Mouse (Mus musculus) liver, adult 2 months (tissue): ENCODE measurements around the gene Ccpg1. TPM values are rescaled to one million over a fixed set of nuclear protein-coding genes. Genes with fewer than 3 reads are reported as not detected.
A peak's percentile ranks its signal among the peaks of the same experiment; 100 is the strongest.

Experiments
- DNase-seq: peaks from one replicate; pipeline ENCODE4 v3.0.0-alpha.2; 2011; ENCODE audit warnings: low read depth, low spot score; ENCODE audit errors: extremely low read depth
- H3K27ac ChIP-seq: fragments of 200-500 bp; replicated peaks from 2 replicates; pipeline ENCODE4 v1.5.1; 2012; ENCODE audit warnings: low read depth, mild to moderate bottlenecking, control low read depth, inconsistent platforms, low read length; ENCODE audit not compliant: insufficient read depth
- H3K27me3 ChIP-seq: fragments of 200-500 bp; 2 replicates; pipeline ENCODE4 v1.6.1; 2012; ENCODE audit warnings: mild to moderate bottlenecking, moderate library complexity, low read length, inconsistent platforms; ENCODE audit not compliant: control insufficient read depth, insufficient read depth
- H3K36me3 ChIP-seq: fragments of 200-500 bp; 2 replicates; pipeline ENCODE4 v1.6.1; 2012; ENCODE audit warnings: low read length, inconsistent platforms; ENCODE audit not compliant: control insufficient read depth, insufficient read depth
- H3K4me1 ChIP-seq: fragments of 200-500 bp; 2 replicates; pipeline ENCODE4 v1.6.1; 2011; ENCODE audit warnings: low read length; ENCODE audit not compliant: control insufficient read depth, insufficient read depth
- H3K4me3 ChIP-seq: fragments of 200-500 bp; 2 replicates; pipeline ENCODE4 v1.5.1; 2011; ENCODE audit warnings: low read depth, mild to moderate bottlenecking, control low read depth, low read length, moderate library complexity; ENCODE audit not compliant: insufficient read depth
- H3K79me2 ChIP-seq: fragments of 200-500 bp; 2 replicates; pipeline ENCODE4 v1.6.1; 2012; ENCODE audit warnings: inconsistent platforms, mild to moderate bottlenecking, low read length, moderate library complexity; ENCODE audit not compliant: control insufficient read depth, insufficient read depth
- H3K9ac ChIP-seq: fragments of 200-500 bp; 2 replicates; pipeline ENCODE4 v1.6.1; 2012; ENCODE audit warnings: low read depth, mild to moderate bottlenecking, control low read depth, inconsistent platforms, low read length
- CTCF ChIP-seq: fragments of 200-500 bp; IDR thresholded peaks from 2 replicates; pipeline ENCODE4 v1.5.1; 2011; ENCODE audit warnings: low read depth, low read length, control low read depth
- POLR2A ChIP-seq: fragments of 200-500 bp; IDR thresholded peaks from 2 replicates; pipeline ENCODE4 v1.6.1; 2011; ENCODE audit warnings: low read length, control low read depth; ENCODE audit not compliant: insufficient read depth; ENCODE audit errors: extremely low read depth
- WGBS: fragments of 180-500 bp; shearing (Covaris S2); methylation state at CpG from one replicate; pipeline ENCODE4 v1.1.7; 2018; 5-methylcytosine and 5-hydroxymethylcytosine counted together
- polyA plus RNA-seq: library from polyadenylated mRNA; depleted of rRNA; stranded (reverse); fragments of >200 nt; gene quantifications from 2 replicates; pipeline ENCODE4 v1.2.3, GENCODE M21; 2012; rRNA removed
- total RNA-seq: library from RNA; depleted of rRNA; stranded (reverse); fragments of >200 nt; gene quantifications from 2 replicates; pipeline ENCODE4 v1.2.3, GENCODE M21; 2014; rRNA removed

Gene Ccpg1
- total and polyA plus RNA-seq, 2 experiments = 6.7 to 46.1 TPM

DNA sequence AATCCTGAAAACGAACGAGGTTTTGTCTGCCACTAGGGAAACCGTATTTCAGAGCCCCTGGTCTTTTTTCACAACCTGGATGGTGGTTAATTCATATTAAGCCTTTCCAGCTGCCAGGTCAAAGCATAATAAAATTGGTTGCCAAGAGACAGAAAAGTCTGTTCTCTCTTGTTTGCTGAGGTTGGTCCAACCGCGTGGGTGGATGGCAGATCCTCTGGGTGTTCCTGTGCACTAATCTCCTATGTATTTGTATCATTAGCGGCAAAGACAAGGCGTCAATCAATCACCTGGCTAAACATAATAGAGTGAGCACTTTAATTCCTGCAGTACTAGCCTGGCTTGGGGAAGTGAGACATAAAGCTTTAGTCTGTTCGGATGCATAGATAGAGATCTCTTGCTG lies 65.4 kb downstream of the Ccpg1 start:
- no peaks in the 10 kb centered on the region for H3K27me3 ChIP-seq
- no peak overlapping the region for H3K4me3 ChIP-seq
- DNase-seq = no peak
- no peak overlapping the region for H3K27ac ChIP-seq
- H3K79me2 ChIP-seq = peaks cover 2% of the 10 kb centered on the region; the same call in 1 of the 2 replicates
- TF ChIP-seq POLR2A (no peak), CTCF (no peak)
- peaks cover 2% of the 10 kb centered on the region; the same call in 1 of the 2 replicates for H3K4me1 ChIP-seq
- 43% methylated on average over 8 of the region's 8 CpGs for WGBS
- no peaks in the 10 kb centered on the region for H3K36me3 ChIP-seq
- no peak overlapping the region for H3K9ac ChIP-seq

DNA sequence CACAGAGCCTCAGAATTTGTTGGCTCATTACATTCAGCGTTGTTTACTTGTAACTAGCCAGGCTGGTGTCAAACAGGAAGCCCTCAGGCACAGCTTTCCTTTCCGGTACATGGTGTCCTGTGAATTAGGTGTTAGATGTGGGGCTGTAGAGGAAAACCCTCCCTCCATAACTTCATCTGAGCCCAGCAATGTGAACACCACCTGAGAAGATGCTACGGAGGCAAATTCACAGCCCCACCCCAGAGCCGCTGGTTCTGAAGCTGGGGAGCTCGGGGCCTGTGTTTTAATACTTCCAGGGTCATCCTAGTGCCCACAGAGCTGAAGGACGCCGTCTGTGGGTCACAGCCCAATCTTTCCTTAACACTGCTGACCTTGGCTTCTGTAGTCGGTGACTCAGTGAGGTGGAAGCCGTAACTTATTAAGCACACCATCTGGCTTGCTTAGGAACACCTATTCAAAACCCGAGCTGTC lies 70.2 kb downstream of the Ccpg1 start:
- Histone ChIP-seq H3K79me2 (peaks cover 2% of the 10 kb centered on the region; the same call in 1 of the 2 replicates), H3K27ac (peak overlapping the region; percentile 71), H3K36me3 (no peaks in the 10 kb centered on the region), H3K27me3 (no peaks in the 10 kb centered on the region), H3K9ac (no peak overlapping the region), H3K4me1 (peaks cover 2% of the 10 kb centered on the region; the same call in 1 of the 2 replicates), H3K4me3 (no peak overlapping the region)
- no peak for TF ChIP-seq POLR2A
- no peak for TF ChIP-seq CTCF
- DNase-seq = no peak
- 61% methylated on average over 10 of the region's 10 CpGs for WGBS

DNA sequence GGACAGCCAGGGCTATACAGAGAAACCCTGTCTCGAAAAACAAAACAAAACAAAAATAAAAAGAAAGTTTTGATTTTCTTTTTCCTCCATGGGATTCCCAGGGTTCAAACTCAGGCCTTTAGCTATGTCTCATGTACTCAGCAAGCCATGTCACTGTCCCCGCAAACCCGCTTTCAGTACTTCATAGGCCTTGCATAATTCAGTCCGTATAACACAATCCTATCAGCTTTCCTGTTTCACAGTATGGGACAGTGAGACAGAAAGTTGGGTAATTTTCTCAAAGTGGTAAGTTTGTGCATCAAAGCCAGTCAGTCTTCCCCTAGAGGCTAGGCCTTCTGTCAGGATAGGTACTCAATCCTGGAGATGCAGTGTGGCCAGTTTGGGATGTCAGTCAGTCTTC lies 74.0 kb downstream of the Ccpg1 start:
- Histone ChIP-seq H3K36me3 (no peaks in the 10 kb centered on the region), H3K79me2 (0 out of 2 replicates have a peak, but pooled peaks cover 4% of the 10 kb centered on the region), H3K4me3 (no peak overlapping the region), H3K27ac (no peak overlapping the region), H3K9ac (no peak overlapping the region), H3K4me1 (peaks cover 2% of the 10 kb centered on the region; the same call in 1 of the 2 replicates), H3K27me3 (no peaks in the 10 kb centered on the region)
- no peak for DNase-seq
- no peak for TF ChIP-seq CTCF
- no peak for TF ChIP-seq POLR2A
- 90% methylated on average over 4 of the region's 4 CpGs for WGBS

DNA sequence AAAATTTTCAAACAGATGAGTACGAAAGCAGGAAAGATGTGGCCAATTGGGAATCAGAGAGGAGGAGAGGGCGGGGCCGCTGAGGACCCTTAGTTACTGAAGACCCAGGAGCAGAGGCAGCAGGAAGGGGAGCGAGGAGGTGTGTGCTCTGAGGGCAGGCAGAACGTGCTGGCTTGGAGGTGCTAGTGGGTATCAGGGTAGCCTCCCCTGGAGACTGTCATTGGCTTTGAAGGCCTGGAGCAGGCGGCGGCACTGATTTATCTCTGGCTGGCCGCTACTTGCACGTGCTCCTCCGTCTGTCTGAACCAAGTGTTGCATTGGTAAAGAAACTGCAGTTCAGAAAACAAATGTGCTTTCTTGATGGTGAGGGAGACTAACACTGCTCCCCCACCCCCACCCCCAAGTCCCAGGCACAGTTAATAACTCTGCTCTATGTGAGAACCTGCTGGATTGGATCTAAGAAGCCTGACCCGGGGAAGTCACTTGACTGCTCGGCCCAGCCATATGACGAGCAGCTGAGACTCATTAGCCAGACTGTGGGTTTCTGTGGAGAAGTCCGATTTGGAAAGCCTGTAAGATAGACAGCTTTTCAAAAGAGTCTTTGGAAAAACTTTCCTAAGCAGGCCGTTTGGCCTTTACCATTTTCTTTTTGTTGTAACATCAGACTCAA lies 78.5 kb downstream of the Ccpg1 start:
- Histone ChIP-seq H3K79me2 (0 out of 2 replicates have a peak, but pooled peaks cover 2% of the 10 kb centered on the region), H3K36me3 (no peaks in the 10 kb centered on the region), H3K4me1 (peaks cover 6% of the 10 kb centered on the region), H3K9ac (no peak overlapping the region), H3K27me3 (no peaks in the 10 kb centered on the region), H3K4me3 (no peak overlapping the region), H3K27ac (no peak overlapping the region)
- WGBS = 82% methylated on average over 15 of the region's 15 CpGs
- no peak for TF ChIP-seq POLR2A
- no peak for TF ChIP-seq CTCF
- DNase-seq = no peak

Other genes starting within 250 kb of the Ccpg1 start
- under 0.01 and 0.07 TPM in 2 replicates for gene Prtg, start 178.6 kb upstream of the Ccpg1 start, total RNA-seq
- 0.21 TPM in 1 of 2 replicates, not detected in the other for gene Prtg, start 178.6 kb upstream of the Ccpg1 start, polyA plus RNA-seq
- 0.20 and 0.46 TPM in 2 replicates for gene Pygo1, start 59.8 kb upstream of the Ccpg1 start, total RNA-seq
- 0.21 and 0.22 TPM in 2 replicates for gene Pygo1, start 59.8 kb upstream of the Ccpg1 start, polyA plus RNA-seq
- 0.09 and 0.20 TPM in 2 replicates for gene Dyx1c1, start 26.6 kb upstream of the Ccpg1 start, total RNA-seq
- 0.05 and 0.24 TPM in 2 replicates for gene Dyx1c1, start 26.6 kb upstream of the Ccpg1 start, polyA plus RNA-seq
- not detected in 2 replicates for gene Gm44503, start 26.6 kb upstream of the Ccpg1 start, total RNA-seq
- not detected in 2 replicates for gene Gm44503, start 26.6 kb upstream of the Ccpg1 start, polyA plus RNA-seq
- gene Ccpg1os, start within 50 bp of the Ccpg1 start, total RNA-seq = 11.9 and 15.8 TPM in 2 replicates
- 9.4 and 10.1 TPM in 2 replicates for gene Ccpg1os, start within 50 bp of the Ccpg1 start, polyA plus RNA-seq
- gene Pigb, start 54.9 kb downstream of the Ccpg1 start, total RNA-seq = 3.0 and 4.2 TPM in 2 replicates
- gene Pigb, start 54.9 kb downstream of the Ccpg1 start, polyA plus RNA-seq = 4.5 and 5.7 TPM in 2 replicates
- gene Rab27a, start 59.4 kb downstream of the Ccpg1 start, total RNA-seq = 1.9 and 2.6 TPM in 2 replicates
- gene Rab27a, start 59.4 kb downstream of the Ccpg1 start, polyA plus RNA-seq = 0.77 and 0.78 TPM in 2 replicates
- not detected in 2 replicates for gene Khdc3, start 116.4 kb downstream of the Ccpg1 start, total RNA-seq
- 0.07 TPM in 1 of 2 replicates, not detected in the other for gene Khdc3, start 116.4 kb downstream of the Ccpg1 start, polyA plus RNA-seq
- not detected in 2 replicates for gene Gm20509, start 117.0 kb downstream of the Ccpg1 start, total RNA-seq
- not detected in 2 replicates for gene Gm20509, start 117.0 kb downstream of the Ccpg1 start, polyA plus RNA-seq
- gene Rsl24d1, start 128.0 kb downstream of the Ccpg1 start, total RNA-seq = 31.3 and 34.9 TPM in 2 replicates
- gene Rsl24d1, start 128.0 kb downstream of the Ccpg1 start, polyA plus RNA-seq = 11.2 and 11.9 TPM in 2 replicates